Mouse (Mus musculus) fibroblast of lung, adult 2 months (primary cell): ENCODE measurements at regions not wholly inside any gene's neighbourhood (a gene's known extent, or its start where the extent isn't known, plus 50 kb on each side); places are given as distances from the start of the nearest gene placed in this dataset.

Experiments
- DNase-seq: peaks from one replicate; pipeline ENCODE4 v3.0.0-alpha.2; 2011; ENCODE audit warnings: low read depth

- DNase-seq, result no peak
These were observed 597.6 kb downstream of the Cenpc1 start for GRCm38 (mm10) chr5:85467811-85468210.

- DNase-seq, result no peak
These were observed 598.2 kb downstream of the Cenpc1 start for GRCm38 (mm10) chr5:85467151-85467550.
